Mouse (Mus musculus) cerebellum, adult (tissue): ENCODE data around the gene Zc3h14.
A peak's percentile ranks its signal among the peaks of the same experiment; 100 is the strongest.

Experiments
- ATAC-seq: cut with Nextera tagmentation; 2 replicates; pipeline ENCODE4 v1.9.2; 2017; ENCODE audit warnings: mild to moderate bottlenecking, moderate library complexity, mixed read lengths; ENCODE audit not compliant: insufficient number of reproducible peaks, low FRiP score, low TSS enrichment

Gene Zc3h14

DNA sequence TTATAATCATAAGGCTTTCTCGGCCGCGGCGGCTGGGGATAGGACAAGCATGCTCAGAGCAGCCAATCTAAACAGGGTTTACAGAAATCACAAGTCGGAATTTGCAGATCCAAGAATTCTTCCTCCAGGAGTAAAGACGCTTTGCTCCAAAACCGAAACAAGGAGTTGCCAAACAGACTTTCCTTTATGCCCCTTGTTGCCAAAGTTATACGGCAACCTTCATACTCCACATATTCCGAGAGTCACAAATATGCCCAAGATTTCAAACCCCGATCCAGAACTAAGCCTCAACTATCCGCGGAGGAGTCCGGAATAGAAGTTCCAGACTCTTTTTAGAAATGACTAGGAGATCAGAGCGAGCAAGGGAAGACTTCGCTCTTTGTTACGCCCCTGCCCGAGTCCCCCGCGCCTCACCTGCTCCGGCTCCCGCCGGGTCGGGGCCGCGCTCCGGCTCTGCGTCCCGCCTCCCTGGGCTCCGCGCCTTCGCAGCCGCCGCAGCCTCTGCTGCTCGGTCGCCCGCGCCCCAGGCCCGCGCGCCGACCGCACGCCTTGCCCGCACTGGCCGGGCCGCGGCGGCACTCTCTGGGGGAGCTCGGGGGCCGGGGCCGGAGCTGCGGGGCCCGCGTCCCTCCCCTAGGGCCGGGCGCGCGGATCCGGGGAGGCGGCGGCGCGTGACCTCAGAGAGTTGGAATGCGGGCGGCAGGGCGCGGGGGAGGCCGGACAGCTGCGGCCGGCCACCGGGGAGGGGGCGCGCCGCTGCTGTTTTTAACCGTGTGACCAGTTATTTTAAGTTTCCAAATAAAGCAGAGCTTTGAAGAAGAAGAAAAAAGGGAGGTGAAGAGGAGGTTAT is 9.6 kb upstream of the Zc3h14 start, which contains the start of gene Ptpn21:
Gene Ptpn21, minus strand, starts transcription at position 455 of the 850 bp plus-strand sequence.
- 0 out of 2 replicates have a peak, but pooled peaks have one; percentile 34 for ATAC-seq

DNA sequence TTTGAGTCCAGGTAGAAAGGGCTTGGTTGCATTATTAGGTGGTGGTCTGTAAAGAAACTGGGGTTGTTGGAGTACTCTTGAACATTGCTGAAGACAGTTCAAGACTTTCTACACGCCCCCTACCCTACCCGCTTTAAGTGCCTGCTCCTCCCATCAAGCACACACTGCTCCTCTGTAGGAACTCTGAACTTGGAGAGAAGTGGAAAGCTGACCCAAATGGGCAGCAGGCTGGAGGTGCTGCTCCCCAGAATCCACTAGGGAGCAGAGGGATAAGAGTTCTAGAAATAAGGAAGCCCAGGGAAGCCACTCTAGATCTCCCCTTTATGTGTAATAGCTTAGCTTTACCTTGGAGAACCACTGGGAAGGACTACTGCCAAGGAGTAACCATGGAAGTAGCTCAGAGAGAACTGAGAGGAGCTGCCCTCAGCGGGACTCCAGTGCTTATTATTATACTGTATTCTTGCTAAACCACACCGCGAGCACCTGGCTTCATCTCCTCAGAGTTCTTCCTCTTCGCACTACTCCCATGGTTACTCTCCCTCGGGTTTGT is 8.9 kb upstream of the Zc3h14 start:
- no peak for ATAC-seq

DNA sequence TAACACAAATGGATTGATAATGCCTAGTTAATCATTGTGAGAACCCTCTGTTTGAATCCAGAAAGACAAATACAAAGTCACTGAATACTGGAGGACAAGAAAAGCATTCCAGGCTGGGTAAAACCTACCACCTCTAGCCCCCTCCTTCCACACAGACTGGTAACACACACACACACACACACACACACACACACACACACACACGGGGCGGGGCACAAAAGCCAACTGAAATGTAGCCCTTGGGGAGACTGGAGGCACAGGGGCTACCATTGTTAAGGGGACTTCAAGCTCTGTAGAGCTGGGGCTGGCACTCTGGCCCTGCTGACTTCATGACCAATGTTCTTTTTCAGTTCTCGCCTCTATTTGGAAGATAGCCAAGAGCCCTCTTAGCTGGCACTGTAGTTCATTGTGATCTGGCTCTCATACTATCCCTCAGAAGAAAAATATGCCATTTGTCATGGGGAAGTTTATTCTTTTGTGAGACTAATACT is 5.7 kb upstream of the Zc3h14 start:
- no peak for ATAC-seq

DNA sequence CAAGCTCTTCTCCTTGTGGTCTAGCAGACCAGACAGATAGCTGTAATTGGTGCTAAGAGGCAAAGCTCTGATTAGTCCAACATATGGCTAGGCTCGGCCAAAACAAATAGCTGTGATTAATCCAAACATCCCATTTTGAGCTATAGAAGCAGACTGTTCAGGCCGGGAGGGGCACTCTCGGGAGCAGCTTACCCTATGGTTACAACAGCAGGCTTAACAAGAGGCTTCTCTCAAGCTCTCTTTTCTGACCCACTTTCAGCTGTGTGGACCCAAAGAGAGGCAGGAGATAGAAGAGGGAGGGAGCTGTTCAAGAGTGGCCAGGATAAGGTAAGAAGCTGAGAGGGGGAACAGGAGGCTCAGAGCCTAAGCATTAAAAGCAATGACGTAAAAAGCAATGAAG is 1.1 kb upstream of the Zc3h14 start:
- no peak for ATAC-seq

DNA sequence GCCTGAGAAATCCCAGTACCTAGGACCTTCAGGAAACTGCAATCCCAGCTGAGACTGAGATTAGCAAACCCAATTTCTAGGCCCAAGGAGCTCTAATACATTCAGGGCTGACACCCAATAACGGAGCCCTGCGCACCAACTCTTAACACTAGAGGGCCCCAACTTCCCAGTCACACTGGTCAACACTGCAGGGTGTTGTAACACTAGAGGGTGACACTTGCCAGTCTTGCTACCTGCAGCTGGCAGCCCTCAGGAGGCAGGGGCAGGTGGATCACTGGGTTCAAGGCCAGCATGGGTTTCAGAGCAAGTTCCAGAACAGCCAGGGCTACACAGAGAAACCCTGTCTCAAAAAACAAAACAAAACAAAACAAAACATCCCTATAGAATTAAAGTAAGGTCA is 633 bp upstream of the Zc3h14 start:
- 0 out of 2 replicates have a peak, but pooled peaks have one; percentile 17 for ATAC-seq

DNA sequence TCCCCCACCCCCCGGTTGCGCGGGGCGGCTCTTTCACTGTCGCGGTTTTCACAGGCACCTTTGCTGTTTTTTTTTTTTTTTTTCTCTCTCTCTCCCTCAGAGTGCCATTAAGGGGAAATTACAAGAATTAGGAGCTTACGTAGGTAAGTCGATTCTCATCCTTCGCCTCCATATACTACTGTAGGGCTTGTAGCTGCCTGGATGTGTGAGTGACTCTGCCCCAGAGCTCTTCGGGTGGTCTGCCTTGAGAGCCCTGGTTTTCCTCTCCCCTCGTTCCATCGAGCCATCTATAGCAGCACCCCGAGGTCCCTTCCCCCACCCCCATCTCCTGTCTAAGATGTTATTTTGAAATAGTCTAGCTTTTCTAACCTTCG is 603 bp downstream of the Zc3h14 start:
- ATAC-seq, result 0 out of 2 replicates have a peak, but pooled peaks have one; percentile 34

DNA sequence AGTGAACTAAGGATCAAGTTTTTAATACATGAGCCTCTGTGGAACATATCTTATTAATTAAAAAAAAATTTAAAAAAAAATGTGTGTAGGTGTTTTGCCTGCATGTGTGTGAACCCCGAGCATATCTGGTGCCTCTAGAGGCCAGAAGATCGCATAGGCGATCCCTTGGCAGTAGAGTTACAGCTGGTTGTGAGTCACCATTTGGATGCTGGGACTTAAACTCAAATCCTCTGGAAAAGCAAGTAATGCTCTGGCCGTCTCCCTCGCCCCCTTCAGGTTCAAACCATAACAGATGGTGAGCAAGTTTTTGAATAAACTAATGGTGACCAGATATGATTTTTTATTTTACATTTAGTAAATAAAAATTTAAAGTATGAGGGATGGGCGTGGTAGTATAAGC is 10.9 kb downstream of the Zc3h14 start:
- ATAC-seq, result no peak

DNA sequence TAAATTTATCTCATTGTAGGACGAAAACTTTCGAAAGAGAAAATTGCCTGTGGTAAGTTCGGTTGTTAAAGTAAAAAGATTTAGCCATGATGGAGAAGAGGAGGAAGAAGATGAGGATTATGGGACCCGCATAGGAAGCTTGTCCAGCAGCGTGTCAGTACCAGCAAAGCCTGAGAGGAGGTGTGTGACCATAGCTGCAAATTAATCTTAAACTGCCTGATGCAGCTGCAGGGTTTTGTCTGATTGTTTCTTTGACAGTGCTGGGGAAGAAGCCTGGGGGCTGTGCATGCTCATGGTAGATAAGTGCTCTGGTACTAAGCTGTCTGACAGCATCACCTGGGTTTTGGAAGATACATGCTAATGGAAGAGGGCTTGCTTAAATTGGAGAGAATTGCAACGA is 12.9 kb downstream of the Zc3h14 start:
- ATAC-seq, result no peak

DNA sequence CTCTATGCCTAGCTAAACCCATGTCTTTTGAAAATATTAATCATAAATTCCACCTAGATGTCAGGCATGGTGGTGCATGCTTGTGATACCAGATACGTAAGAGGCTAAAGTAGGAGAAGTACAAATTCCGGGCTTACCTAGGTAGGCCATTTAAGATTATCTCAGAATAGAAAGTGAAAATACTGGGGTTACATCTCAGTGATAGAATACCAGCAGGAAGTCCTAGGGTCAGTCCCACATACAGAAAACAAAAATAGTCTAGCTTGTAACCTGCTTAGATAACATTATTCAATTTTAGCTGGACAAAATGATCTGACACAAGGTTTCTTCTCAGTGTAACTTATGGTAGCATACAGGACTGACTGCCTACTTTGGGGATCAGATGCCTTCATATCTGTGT is 19.5 kb downstream of the Zc3h14 start:
- no peak for ATAC-seq

DNA sequence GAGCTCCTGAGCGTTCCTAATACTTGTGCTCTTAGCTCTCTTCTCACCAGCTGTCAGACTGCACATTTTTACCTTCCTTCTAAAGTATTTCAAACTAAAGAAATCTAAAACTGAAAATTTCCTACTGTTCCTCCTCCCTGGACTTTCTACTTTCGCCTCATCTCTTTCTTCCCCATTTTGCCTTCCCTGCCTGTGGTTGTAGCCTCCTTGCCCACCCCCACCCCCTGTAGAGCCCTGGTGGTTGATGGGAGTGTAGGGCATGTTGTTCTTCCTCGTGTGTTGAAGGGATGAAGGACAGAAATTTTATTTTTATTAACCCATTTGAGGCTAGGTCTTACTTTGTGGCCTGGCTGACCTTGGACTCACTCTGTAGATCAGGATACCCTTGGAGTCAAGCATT is 30.7 kb downstream of the Zc3h14 start:
- ATAC-seq, result no peak

DNA sequence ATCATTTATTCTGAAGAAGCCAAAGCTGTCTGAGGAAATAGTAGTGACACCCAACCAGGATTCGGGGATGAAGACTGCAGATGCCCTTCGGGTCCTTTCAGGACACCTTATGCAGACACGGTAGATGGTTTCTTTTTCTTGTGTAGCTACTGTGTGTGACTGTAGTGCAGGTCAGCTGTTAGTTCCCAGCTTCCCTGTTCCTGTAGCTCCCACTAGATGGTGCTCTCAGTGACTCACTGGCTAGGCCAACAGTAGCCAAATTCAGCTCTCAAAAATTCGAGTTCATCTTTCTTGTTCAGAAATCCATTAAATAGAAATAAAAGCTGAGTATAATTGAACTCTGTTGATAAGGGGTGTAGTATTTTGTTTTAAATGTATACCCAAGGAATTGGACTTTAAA is 32.4 kb downstream of the Zc3h14 start:
- no peak for ATAC-seq

DNA sequence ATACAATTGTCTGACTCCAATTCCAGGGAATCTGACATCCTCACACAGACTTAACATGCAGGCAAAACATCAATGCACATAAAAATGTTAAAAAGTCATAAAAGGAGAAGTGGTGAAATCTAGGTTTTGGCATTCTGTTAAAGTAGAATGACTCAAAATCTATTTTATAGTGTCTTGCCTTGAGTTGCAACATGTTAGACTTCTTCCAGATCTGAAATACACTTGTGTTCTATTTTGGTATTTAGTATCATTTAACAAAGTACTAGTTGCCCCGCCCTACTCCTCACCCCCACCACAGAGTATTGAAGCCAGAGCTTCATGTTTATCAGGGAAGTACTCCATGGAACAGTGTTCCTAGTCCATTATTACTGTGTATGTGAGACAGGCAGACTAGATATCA is 37.5 kb downstream of the Zc3h14 start:
- no peak for ATAC-seq

DNA sequence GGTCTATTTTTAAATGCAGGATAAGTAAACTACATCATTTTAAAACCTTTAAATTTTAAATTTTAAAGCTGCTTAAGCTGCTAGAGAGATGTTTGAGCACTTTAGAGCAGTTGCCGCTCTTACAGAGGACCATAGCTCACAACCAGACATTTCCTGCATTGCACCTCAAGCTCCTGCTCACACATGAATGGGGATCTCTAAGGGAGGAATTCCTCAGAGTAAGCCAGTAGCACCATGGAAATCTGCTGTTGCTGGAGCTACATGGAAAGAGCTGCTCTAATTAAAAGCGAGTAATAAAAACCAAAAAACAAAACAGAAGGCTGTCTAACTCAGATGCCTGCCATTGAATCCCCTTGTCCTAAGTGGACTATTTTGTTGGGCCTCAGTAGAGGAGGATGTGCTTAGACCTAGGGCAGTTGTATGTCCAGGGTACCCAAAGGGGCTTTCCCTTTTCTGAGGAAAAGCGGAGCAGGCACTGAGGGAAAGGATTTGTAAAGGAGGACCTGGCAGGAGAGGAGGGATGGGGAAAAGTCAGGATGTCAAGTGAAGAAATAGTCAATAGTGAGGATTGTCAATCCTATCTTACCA is 49.1 kb downstream of the Zc3h14 start:
- no peak for ATAC-seq

DNA sequence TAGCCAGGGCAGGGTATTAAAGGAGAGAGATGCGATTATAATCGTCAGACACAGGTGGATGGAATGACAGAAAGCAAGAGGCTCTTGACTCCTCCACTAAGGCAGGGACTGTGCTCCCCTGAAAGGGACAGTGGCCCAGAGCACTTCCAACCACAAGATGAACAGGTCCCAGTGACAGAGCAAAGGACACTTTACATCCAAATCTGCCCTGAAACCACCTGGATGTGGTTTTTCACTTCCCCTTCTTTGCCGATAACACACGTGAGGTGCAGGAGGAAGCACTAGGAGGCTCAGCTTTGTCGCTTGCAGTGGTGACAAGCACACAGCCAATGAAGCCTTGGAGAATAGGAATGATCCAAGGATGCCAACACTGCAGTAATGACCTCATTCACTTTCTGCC is 53.6 kb downstream of the Zc3h14 start:
- no peak for ATAC-seq

DNA sequence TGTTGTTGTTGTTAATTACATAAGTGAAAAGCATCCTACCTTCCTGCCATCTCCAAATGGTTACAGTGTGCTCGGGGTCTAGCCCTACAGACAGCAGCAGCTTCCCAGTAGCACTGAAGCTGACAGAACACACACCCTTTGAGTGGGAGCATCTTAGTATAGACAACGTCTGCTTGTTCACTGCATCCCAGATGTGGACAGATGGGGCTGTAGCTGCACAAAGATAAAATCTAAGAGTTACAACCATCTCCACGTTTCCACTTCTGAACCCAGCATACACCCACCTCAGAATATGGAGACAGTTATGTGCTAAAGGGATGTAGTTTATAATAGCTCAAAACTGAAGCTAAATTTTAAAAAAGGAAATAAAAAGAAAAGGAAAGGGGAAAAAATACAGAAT is 55.5 kb downstream of the Zc3h14 start:
- no peak for ATAC-seq

DNA sequence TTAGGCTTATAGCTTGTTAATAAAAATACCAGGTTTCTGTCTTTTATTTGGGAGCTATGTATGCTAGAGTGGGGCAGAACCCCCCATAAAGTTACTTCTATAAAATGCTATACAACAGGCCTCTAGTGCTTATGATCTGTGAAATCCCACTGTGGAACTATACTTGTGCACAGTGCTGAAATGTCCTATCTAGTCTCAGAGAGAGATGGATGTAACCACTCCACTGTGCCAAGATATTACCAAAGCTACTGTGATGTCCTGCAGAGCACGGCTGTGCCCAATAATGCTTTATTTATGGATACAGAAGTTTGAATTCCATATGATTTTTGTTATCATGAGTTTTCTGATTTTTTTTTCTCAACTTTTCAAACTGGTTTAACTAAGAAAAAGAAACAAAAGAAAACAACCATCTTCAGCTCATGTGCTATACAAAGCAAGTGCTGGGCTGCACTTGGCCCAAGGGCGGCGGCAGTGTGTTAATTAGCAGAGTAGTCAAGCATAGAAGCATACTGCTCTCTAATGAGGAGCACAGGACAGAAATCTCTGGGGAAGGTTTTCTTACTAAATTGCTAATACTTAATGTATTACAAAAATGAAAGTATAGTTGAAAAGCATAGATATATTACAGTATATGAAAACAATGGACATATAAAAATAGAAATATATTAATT is 57.4 kb downstream of the Zc3h14 start:
- peak; percentile 79 for ATAC-seq

DNA sequence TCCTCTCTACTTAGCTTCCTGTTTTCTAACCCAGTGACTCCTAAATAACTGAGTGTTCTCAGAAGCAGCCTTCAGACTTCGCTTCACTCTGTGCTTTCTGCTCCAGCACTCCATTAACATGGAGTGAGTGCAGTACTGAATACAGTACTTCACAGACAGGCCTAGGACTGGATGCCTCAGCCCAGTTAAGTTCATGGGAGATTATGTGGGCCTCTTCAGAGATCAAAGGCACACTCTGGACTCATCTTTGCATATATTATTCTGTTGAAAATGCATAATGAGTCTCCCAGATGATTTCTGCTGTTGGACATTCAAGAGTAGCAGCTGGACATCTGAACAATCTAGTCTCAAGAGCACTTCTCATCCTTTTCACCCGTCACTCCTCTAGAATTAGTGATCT is 74.0 kb downstream of the Zc3h14 start:
- no peak for ATAC-seq

DNA sequence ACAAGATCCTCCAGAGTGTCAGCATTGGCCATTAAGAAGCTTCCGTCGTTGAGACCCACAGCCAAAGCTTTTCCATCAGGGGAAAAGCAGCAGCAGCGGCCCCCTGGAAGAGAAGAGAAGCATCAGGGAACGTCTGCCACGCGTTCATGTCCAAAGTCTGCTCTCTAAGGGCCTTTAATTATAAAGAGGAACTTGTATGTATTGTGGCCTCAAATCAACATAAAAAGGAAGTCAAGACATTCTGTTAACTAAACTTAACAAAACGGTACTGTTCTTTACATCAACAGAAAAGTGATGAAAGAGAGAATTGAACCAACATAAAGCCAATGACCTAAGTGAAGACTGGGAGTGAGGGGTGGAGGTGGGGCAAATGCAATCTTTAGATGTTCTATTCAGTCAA is 84.4 kb downstream of the Zc3h14 start:
- ATAC-seq, result no peak

DNA sequence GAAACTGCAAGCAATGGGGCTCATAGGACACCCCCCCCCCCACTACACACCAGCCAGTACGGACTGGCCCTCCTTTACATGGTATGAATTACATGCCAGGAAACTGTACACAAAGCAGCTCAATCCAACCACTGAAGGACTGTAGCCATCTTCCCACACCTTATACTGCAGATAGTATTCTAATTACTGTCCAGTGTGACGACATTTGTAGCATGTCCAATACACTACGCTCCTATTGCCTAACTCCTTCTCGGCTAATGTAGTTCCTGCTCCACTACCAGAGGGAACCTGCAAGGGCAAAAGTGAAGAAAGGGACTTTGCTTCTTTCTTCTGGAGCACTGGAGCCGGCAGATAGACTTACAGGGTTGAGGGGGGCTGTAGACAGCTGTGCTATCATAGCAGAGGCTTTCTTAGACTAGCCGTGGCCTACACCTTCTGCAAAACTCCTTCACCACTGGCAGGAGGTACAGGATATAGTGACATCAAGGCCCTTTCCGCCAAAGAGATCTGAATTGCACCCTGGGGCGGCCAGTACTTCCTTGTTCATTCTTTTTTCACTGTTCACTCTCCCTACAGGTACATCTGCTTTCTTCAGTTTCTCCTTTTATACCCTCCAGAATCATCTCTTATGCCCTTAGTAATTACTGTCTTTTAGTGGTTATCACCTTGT is 86.3 kb downstream of the Zc3h14 start:
- ATAC-seq, result no peak

DNA sequence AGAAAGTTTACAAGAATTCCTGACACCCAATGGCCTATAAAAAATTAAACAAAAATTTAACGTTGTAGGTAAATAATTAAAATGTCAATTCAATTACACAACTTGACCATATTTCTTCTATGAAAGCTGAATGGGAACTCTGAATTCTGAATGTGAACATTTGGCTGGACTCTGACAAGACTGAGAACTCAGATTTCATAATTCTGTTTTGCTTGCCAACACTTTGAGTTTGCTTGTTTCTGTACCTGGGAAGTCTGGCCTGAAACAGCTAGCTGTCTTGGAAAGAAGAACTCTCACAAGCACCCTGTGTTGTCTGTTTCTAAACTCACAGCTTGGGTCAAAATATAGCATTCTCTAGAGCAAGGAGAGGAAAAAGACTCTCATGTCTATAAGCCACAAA is 87.1 kb downstream of the Zc3h14 start:
- ATAC-seq, result no peak
